Mouse (Mus musculus) liver, postnatal 0 days (tissue): ENCODE measurements around the gene Klhdc3.

Experiments used
- CTCF ChIP-seq: sonication (generic); IDR thresholded peaks from 2 replicates; pipeline ENCODE4 v1.5.1; 2016; ENCODE audit warnings: antibody characterized with exemption, low read depth
- EP300 ChIP-seq: IDR thresholded peaks from 2 replicates; pipeline ENCODE4 v1.6.1; 2016; ENCODE audit warnings: antibody characterized with exemption, low read depth, mild to moderate bottlenecking

DNA sequence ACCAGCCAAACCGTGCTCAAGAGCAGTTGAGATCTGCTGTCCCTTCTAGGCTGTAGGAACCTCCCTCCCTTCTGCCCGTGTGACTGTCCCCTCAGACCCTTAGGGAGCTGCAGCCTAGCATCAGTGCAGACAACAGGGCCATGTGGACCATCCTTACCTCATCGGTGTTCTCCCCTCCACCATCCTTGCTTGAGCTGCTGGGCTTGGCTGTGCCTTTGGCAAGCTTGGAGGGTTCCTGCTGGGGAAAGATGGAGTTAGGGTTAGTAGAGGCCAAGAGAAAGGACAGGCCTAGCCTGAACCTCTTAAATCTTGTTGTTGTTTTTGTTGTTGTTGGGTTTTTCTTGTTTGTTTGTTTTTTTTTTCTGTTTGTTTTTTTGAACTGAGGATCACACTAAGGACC is 19.2 kb upstream of the Klhdc3 start:
- TF ChIP-seq EP300 (no peak), CTCF (no peak)
